Mouse (Mus musculus) left cerebral cortex, adult 9 months (tissue): Measurements from ENCODE around the gene Rrp7a.

Experiments used
- DNase-seq, 2 experiments: peaks; one replicate each; pipeline ENCODE4 v3.0.0; 2022; ENCODE audit warnings: low spot score in 2 of 2

Gene Rrp7a

GRCm38 (mm10) chr15:83122566-83123145 lies at the start of gene Rrp7a:
TSS of gene Rrp7a (minus strand) at chr15:83122801.
- peak; percentile 71 to 94 for DNase-seq

GRCm38 (mm10) chr15:83171712-83172481 lies 49.3 kb upstream of the Rrp7a start:
- DNase-seq, result peak; percentile 93 to 97

GRCm38 (mm10) chr15:83170956-83171659 lies 48.5 kb upstream of the Rrp7a start:
- no peak for DNase-seq

GRCm38 (mm10) chr15:83169772-83170722 lies 47.4 kb upstream of the Rrp7a start:
- no peak for DNase-seq

- no peak for DNase-seq
Observed at GRCm38 (mm10) chr15:83168875-83169771, 46.5 kb upstream of the Rrp7a start.

GRCm38 (mm10) chr15:83168311-83168710 lies 45.7 kb upstream of the Rrp7a start:
- DNase-seq, result no peak

- no peak for DNase-seq
Observed at GRCm38 (mm10) chr15:83167550-83168065, 45.0 kb upstream of the Rrp7a start.

- DNase-seq, result no peak
Observed at GRCm38 (mm10) chr15:83167126-83167525, 44.5 kb upstream of the Rrp7a start.

GRCm38 (mm10) chr15:83166642-83167041 lies 44.0 kb upstream of the Rrp7a start:
- no peak for DNase-seq

GRCm38 (mm10) chr15:83165526-83166315 lies 43.1 kb upstream of the Rrp7a start:
- no peak for DNase-seq

- no peak for DNase-seq
Observed at GRCm38 (mm10) chr15:83164971-83165471, 42.4 kb upstream of the Rrp7a start.

GRCm38 (mm10) chr15:83162818-83163485 lies 40.4 kb upstream of the Rrp7a start:
- no peak for DNase-seq

- no peak for DNase-seq
Observed at GRCm38 (mm10) chr15:83162001-83162400, 39.4 kb upstream of the Rrp7a start.

- DNase-seq, result no peak
Observed at GRCm38 (mm10) chr15:83161062-83161748, 38.6 kb upstream of the Rrp7a start.

GRCm38 (mm10) chr15:83160561-83160960 lies 38.0 kb upstream of the Rrp7a start:
- DNase-seq, result no peak

GRCm38 (mm10) chr15:83159823-83160222 lies 37.2 kb upstream of the Rrp7a start:
- DNase-seq, result no peak

GRCm38 (mm10) chr15:83158587-83159160 lies 36.1 kb upstream of the Rrp7a start:
- DNase-seq, result peak in 1 of 2 experiments; percentile 30

GRCm38 (mm10) chr15:83157667-83158064 lies 35.1 kb upstream of the Rrp7a start:
- no peak for DNase-seq
